Mouse (Mus musculus) hindbrain, embryonic 14.5 days (tissue): Measurements from ENCODE around the gene Polk. TPM values are rescaled to one million over a fixed set of nuclear protein-coding genes. Genes with fewer than 3 reads are reported as not detected.

Experiments
- ATAC-seq: fragments of 200-750 bp; cut with Nextera tagmentation; 2 replicates; pipeline ENCODE4 v1.8.0; 2017; ENCODE audit warnings: moderate number of reproducible peaks, mild to moderate bottlenecking, moderate TSS enrichment, moderate library complexity; ENCODE audit not compliant: low FRiP score
- DNase-seq: peaks from one replicate; pipeline ENCODE4 v3.0.0-alpha.2; 2015; ENCODE audit warnings: low spot score
- H3K27ac ChIP-seq: fragments of 300-500 bp; sonication (generic); 2 replicates; pipeline ENCODE4 v1.5.1; 2014; ENCODE audit warnings: mild to moderate bottlenecking, moderate library complexity
- H3K27me3 ChIP-seq: fragments of 300-500 bp; sonication (generic); 2 replicates; pipeline ENCODE4 v1.6.1; 2014; ENCODE audit warnings: mild to moderate bottlenecking, low read length, mixed read lengths; ENCODE audit not compliant: control insufficient read depth, insufficient read depth
- H3K36me3 ChIP-seq: fragments of 300-500 bp; sonication (generic); replicated peaks from 2 replicates; pipeline ENCODE4 v1.6.1; 2014; ENCODE audit not compliant: control insufficient read depth, insufficient read depth
- H3K4me1 ChIP-seq: fragments of 300-500 bp; sonication (generic); replicated peaks from 2 replicates; pipeline ENCODE4 v1.6.1; 2014; ENCODE audit warnings: antibody characterized with exemption, low read length, mixed read lengths; ENCODE audit not compliant: control insufficient read depth, insufficient read depth
- H3K4me2 ChIP-seq: fragments of 300-500 bp; sonication (generic); replicated peaks from 2 replicates; pipeline ENCODE4 v1.6.1; 2014; ENCODE audit warnings: mild to moderate bottlenecking, moderate library complexity
- H3K4me3 ChIP-seq: fragments of 300-500 bp; sonication (generic); replicated peaks from 2 replicates; pipeline ENCODE4 v1.5.1; 2014; ENCODE audit warnings: mild to moderate bottlenecking, low read length
- H3K9ac ChIP-seq: fragments of 300-500 bp; sonication (generic); 2 replicates; pipeline ENCODE4 v1.6.1; 2014
- H3K9me3 ChIP-seq: fragments of 300-500 bp; sonication (generic); 2 replicates; pipeline ENCODE4 v1.6.1; 2016; ENCODE audit warnings: low read length; ENCODE audit not compliant: control insufficient read depth
- WGBS: fragments of 180-500 bp; shearing (Covaris S2); extraction: QIAGEN DNeasy Blood & Tissue Kit; methylation state at CpG from one replicate; pipeline ENCODE4 v1.1.7; 2014; 5-methylcytosine and 5-hydroxymethylcytosine counted together
- polyA plus RNA-seq: library from polyadenylated mRNA; unstranded; fragments of >200 nt; fragmentation: Nextera tagmentation; extraction: Ambion mirVana; gene quantifications from 2 replicates; pipeline ENCODE4 v1.2.1, GENCODE M21; 2014

Polk gene
- polyA plus RNA-seq, 1 experiment from 2014 or later, result 6.8 TPM

DNA sequence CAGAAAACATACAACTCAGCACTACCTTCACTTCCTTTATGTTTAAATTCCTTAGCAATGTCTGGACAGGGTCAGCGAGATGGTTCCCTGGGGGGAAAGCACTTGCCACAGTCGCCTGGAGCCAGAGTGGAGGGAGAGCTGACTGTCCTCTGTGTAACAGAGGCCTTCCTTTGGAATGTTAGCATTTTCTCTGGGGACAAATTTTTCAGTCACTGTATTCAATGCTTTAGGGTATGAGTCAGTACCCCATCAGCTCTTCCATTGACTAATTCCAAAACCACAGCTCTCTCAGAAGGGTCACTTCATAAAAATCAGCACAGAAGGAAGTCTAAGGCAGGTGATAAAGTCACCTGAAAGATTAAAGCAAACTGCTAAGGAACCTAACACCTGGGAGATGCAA, 8.6 kb downstream of the Polk start:
- no peaks in the 10 kb centered on the region for H3K36me3 ChIP-seq
- H3K9me3 ChIP-seq, result peaks cover 6% of the 10 kb centered on the region; the same call in 1 of the 2 replicates
- H3K27ac ChIP-seq, result no peak overlapping the region
- H3K9ac ChIP-seq, result no peak overlapping the region
- 55% methylated on average over 2 of the region's 2 CpGs for whole genome bisulfite sequencing
- no peak overlapping the region for H3K4me3 ChIP-seq
- DNase-seq, result no peak
- no peaks in the 10 kb centered on the region for H3K27me3 ChIP-seq
- ATAC-seq, result no peak
- no peak overlapping the region for H3K4me2 ChIP-seq
- H3K4me1 ChIP-seq, result no peaks in the 10 kb centered on the region

DNA sequence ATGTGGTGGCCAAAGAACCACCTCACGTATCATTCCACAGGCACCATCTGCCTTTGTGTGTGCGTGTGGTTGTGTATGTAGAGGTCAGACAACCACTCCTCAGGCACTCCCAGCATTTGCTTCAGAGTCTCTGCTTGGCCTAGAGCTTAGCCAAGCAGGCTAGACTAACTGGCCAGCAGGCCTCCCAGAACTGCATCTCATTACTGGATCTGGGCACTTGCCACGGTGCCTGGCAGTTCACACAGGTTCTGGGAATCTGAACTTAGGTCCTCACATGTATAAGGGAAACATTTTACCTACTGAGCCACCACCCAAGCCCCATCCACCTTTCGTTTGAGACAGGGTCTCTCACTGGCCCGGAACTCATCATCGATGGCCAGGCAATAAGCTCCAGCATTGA, 10.2 kb downstream of the Polk start:
- H3K4me3 ChIP-seq, result no peak overlapping the region
- 87% methylated on average over 6 of the region's 6 CpGs for WGBS
- H3K9ac ChIP-seq, result no peak overlapping the region
- DNase-seq, result no peak
- no peaks in the 10 kb centered on the region for H3K4me1 ChIP-seq
- no peaks in the 10 kb centered on the region for H3K36me3 ChIP-seq
- no peak overlapping the region for H3K27ac ChIP-seq
- no peaks in the 10 kb centered on the region for H3K27me3 ChIP-seq
- no peak overlapping the region for H3K4me2 ChIP-seq
- peaks cover 7% of the 10 kb centered on the region; the same call in 1 of the 2 replicates for H3K9me3 ChIP-seq
- no peak for ATAC-seq

DNA sequence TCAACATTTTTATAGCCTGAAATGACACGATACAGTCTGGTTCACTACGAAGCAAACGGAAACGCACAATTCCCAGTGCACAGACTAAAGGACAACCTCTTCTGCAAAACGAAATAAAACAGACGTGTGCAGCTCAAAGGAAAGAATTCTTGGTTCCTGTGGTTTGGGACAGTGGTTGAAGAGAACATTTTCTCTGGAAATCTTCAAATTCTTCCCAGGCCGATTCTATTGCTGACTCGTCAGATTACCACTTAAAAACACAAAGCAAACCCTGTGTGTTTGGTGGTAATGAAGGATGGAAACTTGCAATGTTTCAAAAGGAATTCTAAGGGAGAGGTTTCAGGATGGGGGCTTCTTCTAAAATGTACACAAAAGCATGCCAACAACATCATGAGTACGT, 12.3 kb downstream of the Polk start:
- DNase-seq, result no peak
- Histone ChIP-seq H3K4me3 (no peak overlapping the region), H3K4me1 (no peaks in the 10 kb centered on the region), H3K4me2 (no peak overlapping the region), H3K36me3 (no peaks in the 10 kb centered on the region), H3K9ac (no peak overlapping the region), H3K27ac (no peak overlapping the region), H3K9me3 (peaks cover 7% of the 10 kb centered on the region; the same call in 1 of the 2 replicates), H3K27me3 (no peaks in the 10 kb centered on the region)
- 97% methylated on average over 9 of the region's 9 CpGs for WGBS
- no peak for ATAC-seq

DNA sequence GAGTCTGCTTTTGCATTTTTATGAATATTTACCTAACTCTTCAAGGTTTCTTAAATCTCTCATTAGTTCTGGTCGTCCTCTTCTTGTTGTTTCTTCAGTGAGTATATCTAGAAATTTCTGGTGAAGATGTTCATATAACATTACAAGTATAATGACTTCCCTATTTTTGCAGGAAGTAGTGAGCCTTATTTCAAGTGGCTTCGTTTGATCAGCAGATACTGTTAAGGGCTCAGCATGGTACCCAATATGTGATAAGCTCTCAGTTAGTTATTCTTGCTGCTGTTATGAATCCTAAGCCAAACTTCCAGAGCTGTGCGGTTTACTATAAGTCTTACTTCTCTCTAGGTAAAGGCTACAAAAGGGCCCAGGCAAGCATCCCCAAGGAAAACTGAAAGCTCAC, 12.8 kb downstream of the Polk start:
- no peak for DNase-seq
- Histone ChIP-seq H3K36me3 (no peaks in the 10 kb centered on the region), H3K4me3 (no peak overlapping the region), H3K9ac (no peak overlapping the region), H3K27ac (no peak overlapping the region), H3K27me3 (no peaks in the 10 kb centered on the region), H3K4me1 (no peaks in the 10 kb centered on the region), H3K9me3 (peaks cover 7% of the 10 kb centered on the region; the same call in 1 of the 2 replicates), H3K4me2 (no peak overlapping the region)
- WGBS, result 95% methylated on average over 3 of the region's 3 CpGs
- no peak for ATAC-seq

DNA sequence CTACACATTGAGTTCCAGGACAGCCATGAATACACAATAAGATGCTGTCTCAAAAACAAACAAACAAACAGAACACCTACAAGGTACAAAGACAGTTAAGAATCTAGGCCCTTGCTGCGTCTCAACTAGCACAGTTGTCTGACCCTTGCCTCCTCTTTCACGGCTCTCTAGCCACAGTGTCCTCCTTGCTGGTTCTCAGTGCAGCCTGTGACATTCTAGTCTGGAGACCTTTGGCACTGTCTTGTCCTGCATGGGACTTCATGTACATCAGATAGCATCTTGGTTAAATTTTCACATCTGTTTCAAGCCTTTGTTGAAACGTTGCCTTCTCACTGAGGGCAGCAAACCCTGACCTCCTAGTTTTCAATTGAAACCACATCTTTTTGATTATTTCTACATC, 13.6 kb downstream of the Polk start:
- Histone ChIP-seq H3K4me2 (no peak overlapping the region), H3K27me3 (no peaks in the 10 kb centered on the region), H3K27ac (no peak overlapping the region), H3K9me3 (peaks cover 7% of the 10 kb centered on the region; the same call in 1 of the 2 replicates), H3K4me3 (no peak overlapping the region), H3K4me1 (no peaks in the 10 kb centered on the region), H3K9ac (no peak overlapping the region), H3K36me3 (no peaks in the 10 kb centered on the region)
- ATAC-seq (no peak), DNase-seq (no peak)
- WGBS, result 95% methylated on average over 3 of the region's 3 CpGs

DNA sequence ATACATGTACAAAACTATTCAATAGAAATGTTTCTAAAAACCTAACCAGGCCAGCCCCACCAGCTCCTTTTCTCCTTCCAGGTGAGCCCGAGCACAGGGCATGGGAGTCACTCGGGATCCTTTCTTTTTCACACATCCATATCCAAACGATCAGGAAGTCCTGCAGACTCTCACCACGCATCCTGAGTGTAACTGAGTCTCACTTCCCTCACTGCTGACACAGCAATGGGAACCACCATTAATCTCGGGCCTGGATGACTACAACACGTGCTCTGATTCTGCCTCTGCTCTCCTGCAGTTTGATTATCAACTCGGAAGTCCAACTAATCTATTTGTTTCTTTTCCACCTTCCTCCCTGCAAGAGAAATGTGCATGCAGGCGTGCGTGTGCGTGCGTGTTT, 14.5 kb downstream of the Polk start:
- DNase-seq (no peak), ATAC-seq (no peak)
- H3K9me3 ChIP-seq, result peaks cover 7% of the 10 kb centered on the region; the same call in 1 of the 2 replicates
- H3K27me3 ChIP-seq, result no peaks in the 10 kb centered on the region
- H3K36me3 ChIP-seq, result no peaks in the 10 kb centered on the region
- H3K4me2 ChIP-seq, result no peak overlapping the region
- H3K4me3 ChIP-seq, result no peak overlapping the region
- 93% methylated on average over 11 of the region's 11 CpGs for WGBS
- no peaks in the 10 kb centered on the region for H3K4me1 ChIP-seq
- H3K9ac ChIP-seq, result no peak overlapping the region
- H3K27ac ChIP-seq, result no peak overlapping the region

DNA sequence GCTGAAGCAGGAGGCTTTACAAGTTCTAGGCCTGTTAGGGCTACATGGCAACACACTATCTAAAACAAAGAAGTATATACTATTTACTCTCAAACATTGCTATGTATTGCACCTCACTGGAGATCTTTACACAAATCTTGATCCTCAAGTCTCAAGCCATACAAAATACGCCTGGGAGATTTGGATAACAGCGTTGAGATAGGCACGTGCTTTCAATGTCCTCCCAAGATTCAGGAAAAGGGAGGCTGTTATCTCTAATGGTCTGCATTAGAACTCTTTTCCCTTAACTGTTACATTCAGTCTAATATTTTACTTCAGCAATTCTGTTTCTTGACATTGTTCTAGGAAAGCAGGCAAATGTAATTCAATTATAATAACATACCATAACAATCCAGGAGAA, 15.4 kb downstream of the Polk start:
- no peak for DNase-seq
- Histone ChIP-seq H3K36me3 (no peaks in the 10 kb centered on the region), H3K9ac (no peak overlapping the region), H3K9me3 (peaks cover 7% of the 10 kb centered on the region; the same call in 1 of the 2 replicates), H3K4me2 (no peak overlapping the region), H3K4me3 (no peak overlapping the region), H3K27ac (no peak overlapping the region), H3K4me1 (no peaks in the 10 kb centered on the region), H3K27me3 (no peaks in the 10 kb centered on the region)
- 96% methylated on average over 3 of the region's 3 CpGs for WGBS
- ATAC-seq, result no peak

DNA sequence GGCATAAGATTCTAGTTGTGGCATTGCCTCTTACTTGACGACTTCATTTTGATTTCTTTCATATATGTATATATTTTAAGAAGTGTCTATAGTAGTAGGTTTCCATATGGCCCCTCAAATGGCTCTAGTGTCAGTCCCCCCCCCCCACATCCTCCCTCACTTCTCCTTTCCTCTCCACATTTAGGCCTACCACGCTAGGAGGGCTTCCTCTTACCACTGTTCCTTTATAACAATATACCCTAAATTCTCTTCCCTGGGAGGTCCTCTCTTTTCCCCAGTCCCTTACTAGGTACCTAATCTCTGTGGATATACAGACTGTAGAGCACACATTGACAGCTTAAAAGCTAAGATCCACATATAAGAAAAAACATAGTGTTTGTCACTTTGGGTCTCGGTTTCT, 21.1 kb downstream of the Polk start:
- H3K4me3 ChIP-seq, result no peak overlapping the region
- no peak overlapping the region for H3K27ac ChIP-seq
- no peaks in the 10 kb centered on the region; the same call in 1 of the 2 replicates for H3K36me3 ChIP-seq
- H3K27me3 ChIP-seq, result no peaks in the 10 kb centered on the region
- ATAC-seq, result no peak
- no peaks in the 10 kb centered on the region for H3K4me1 ChIP-seq
- 91% methylated on average over 3 of the region's 3 CpGs for WGBS
- H3K4me2 ChIP-seq, result no peak overlapping the region
- no peak overlapping the region for H3K9ac ChIP-seq
- H3K9me3 ChIP-seq, result no peaks in the 10 kb centered on the region
- no peak for DNase-seq

DNA sequence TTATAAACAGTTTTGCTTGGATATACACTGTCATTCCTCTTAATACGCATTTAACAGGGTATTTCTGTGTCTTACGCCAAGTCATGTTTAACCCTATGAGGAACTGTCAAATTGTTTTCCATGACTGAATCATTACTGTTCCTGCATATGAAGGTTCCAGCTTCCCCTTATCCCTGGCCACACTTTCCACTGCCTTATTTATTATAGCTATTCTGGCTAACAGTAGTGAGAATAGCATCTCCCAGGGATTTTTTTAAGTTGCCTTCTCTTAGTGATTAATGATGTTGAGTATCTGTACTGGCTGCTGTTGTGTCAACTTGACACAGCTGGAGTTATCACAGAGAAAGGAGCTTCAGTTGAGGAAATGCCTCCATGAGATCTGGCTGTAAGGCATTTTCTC, 25.0 kb downstream of the Polk start:
- H3K4me1 ChIP-seq, result no peaks in the 10 kb centered on the region
- no peak overlapping the region for H3K4me3 ChIP-seq
- H3K27me3 ChIP-seq, result no peaks in the 10 kb centered on the region
- H3K9me3 ChIP-seq, result no peaks in the 10 kb centered on the region
- no peak for DNase-seq
- H3K27ac ChIP-seq, result no peak overlapping the region
- H3K4me2 ChIP-seq, result no peak overlapping the region
- WGBS, result 89% methylated on average over 2 of the region's 2 CpGs
- ATAC-seq, result no peak
- no peaks in the 10 kb centered on the region; the same call in 1 of the 2 replicates for H3K36me3 ChIP-seq
- no peak overlapping the region for H3K9ac ChIP-seq

DNA sequence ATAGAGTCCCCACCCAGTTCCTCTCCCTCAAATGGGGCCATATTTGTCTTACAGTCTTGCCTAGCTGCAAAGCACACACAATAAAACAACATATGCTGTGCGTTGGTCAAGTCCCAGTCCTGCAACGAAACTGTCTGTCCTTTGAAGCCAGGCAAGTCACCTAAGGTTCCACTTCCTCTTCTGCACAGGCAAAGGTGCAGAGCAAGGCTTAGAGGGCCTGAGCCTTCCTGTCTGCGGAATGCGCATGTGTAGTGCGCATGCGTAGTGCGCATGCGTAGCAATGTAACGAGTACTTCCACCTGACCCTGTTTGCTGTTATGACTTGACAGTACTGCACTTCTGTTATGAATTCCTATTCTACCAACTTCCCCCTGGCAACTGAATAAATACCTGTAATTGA, 26.1 kb downstream of the Polk start:
- WGBS, result 96% methylated on average over 9 of the region's 9 CpGs

More for the DNA sequence above, 26.1 kb downstream of the Polk start:
- DNase-seq (no peak), ATAC-seq (no peak)
- no peak overlapping the region for H3K4me2 ChIP-seq
- H3K9ac ChIP-seq, result no peak overlapping the region
- H3K27me3 ChIP-seq, result no peaks in the 10 kb centered on the region
- H3K36me3 ChIP-seq, result no peaks in the 10 kb centered on the region; the same call in 1 of the 2 replicates
- no peak overlapping the region for H3K27ac ChIP-seq
- no peaks in the 10 kb centered on the region for H3K4me1 ChIP-seq
- H3K4me3 ChIP-seq, result no peak overlapping the region
- no peaks in the 10 kb centered on the region for H3K9me3 ChIP-seq
